Mouse (Mus musculus) stomach, embryonic 16.5 days (tissue): ENCODE measurements around the gene Tent5c. TPM values are rescaled to one million over a fixed set of nuclear protein-coding genes. Genes with fewer than 3 reads are reported as not detected.

Source experiments
- ATAC-seq: fragments of 200-750 bp; cut with Nextera tagmentation; 2 replicates; pipeline ENCODE4 v1.8.0; 2017; ENCODE audit warnings: moderate number of reproducible peaks, moderate TSS enrichment; ENCODE audit not compliant: insufficient read depth, low FRiP score
- H3K27ac ChIP-seq: fragments of 300-500 bp; sonication (generic); 2 replicates; pipeline ENCODE4 v1.5.1; 2014; ENCODE audit warnings: low read length
- H3K27me3 ChIP-seq: fragments of 300-500 bp; sonication (generic); 2 replicates; pipeline ENCODE4 v1.6.1; 2014; ENCODE audit warnings: low read length, control low read depth, mixed read lengths; ENCODE audit not compliant: control insufficient read depth, insufficient read depth
- H3K36me3 ChIP-seq: fragments of 300-500 bp; sonication (generic); 2 replicates; pipeline ENCODE4 v1.6.1; 2014; ENCODE audit warnings: low read length; ENCODE audit not compliant: control insufficient read depth, insufficient read depth
- H3K4me1 ChIP-seq: fragments of 300-500 bp; sonication (generic); 2 replicates; pipeline ENCODE4 v1.6.1; 2014; ENCODE audit warnings: low read length, control low read depth, mixed read lengths; ENCODE audit not compliant: control insufficient read depth, insufficient read depth
- H3K4me2 ChIP-seq: fragments of 300-500 bp; sonication (generic); 2 replicates; pipeline ENCODE4 v1.6.1; 2014; ENCODE audit warnings: low read depth, low read length, mixed read lengths
- H3K4me3 ChIP-seq: fragments of 300-500 bp; sonication (generic); replicated peaks from 2 replicates; pipeline ENCODE4 v1.5.1; 2014; ENCODE audit warnings: mild to moderate bottlenecking, low read length
- H3K9ac ChIP-seq: fragments of 300-500 bp; sonication (generic); 2 replicates; pipeline ENCODE4 v1.6.1; 2014; ENCODE audit warnings: low read length
- H3K9me3 ChIP-seq: fragments of 300-500 bp; sonication (generic); replicated peaks from 2 replicates; pipeline ENCODE4 v1.6.1; 2016; ENCODE audit warnings: low read length, control low read depth; ENCODE audit not compliant: control insufficient read depth
- WGBS: fragments of 180-500 bp; shearing (Covaris S2); extraction: QIAGEN DNeasy Blood & Tissue Kit; methylation state at CpG from one replicate; pipeline ENCODE4 v1.1.7; 2014; 5-methylcytosine and 5-hydroxymethylcytosine counted together
- polyA plus RNA-seq: library from polyadenylated mRNA; unstranded; fragments of >200 nt; fragmentation: Nextera tagmentation; extraction: Ambion mirVana; gene quantifications from 2 replicates; pipeline ENCODE4 v1.2.1, GENCODE M21; 2015

Tent5c gene
- polyA plus RNA-seq, 1 experiment from 2014 or later, result 21.5 TPM

DNA sequence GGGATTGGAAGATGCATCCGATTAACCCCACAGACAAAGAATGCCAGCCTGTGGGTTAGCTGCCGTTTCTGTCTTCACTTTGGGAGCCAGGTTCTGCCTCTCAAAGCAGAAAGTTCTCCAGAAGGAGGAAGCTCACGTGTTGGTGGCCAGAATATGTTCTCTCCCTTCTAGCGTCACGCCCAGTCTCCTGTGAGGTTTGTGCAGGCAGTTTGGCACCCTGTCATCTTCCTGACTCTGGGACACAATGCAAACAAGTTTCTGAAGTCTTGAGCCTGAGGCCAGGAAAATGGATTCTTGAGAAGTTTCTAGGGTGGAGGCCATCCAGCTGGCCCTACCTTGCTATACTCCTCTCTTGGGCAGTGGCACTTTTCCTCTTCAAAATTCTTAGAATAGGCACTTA, 5.8 kb upstream of the Tent5c start:
- Histone ChIP-seq H3K9ac (no peak overlapping the region), H3K36me3 (no peaks in the 10 kb centered on the region), H3K4me1 (peaks cover 7% of the 10 kb centered on the region; the same call in 1 of the 2 replicates), H3K27ac (no peak overlapping the region), H3K4me3 (no peak overlapping the region), H3K27me3 (no peaks in the 10 kb centered on the region), H3K9me3 (no peaks in the 10 kb centered on the region), H3K4me2 (no peak overlapping the region)
- ATAC-seq, result no peak
- WGBS, result 84% methylated on average over 5 of the region's 5 CpGs

DNA sequence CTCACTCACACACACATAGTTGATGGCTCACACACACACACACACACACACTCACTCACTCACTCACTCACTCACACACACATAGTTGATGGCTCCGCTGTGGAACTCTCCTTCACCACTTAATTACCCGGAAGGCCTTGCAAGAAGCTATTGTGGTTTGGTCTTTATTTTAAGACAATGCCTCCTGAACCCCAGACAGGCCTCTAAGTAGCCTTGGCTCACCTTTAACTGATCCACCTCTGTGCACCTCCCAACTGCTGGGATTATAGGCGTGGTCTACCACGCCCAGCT, 831 bp upstream of the Tent5c start:
- Histone ChIP-seq H3K4me1 (peaks cover 14% of the 10 kb centered on the region), H3K4me3 (peak overlapping the region; percentile 79), H3K4me2 (peak overlapping the region; percentile 98), H3K36me3 (no peaks in the 10 kb centered on the region), H3K9ac (0 out of 2 replicates have a peak overlapping the region, but pooled peaks have one; percentile 78), H3K27ac (no peak overlapping the region), H3K9me3 (no peaks in the 10 kb centered on the region), H3K27me3 (0 out of 2 replicates have a peak, but pooled peaks cover 3% of the 10 kb centered on the region)
- no peak for ATAC-seq
- WGBS, result 25% methylated on average over 4 of the region's 4 CpGs

DNA sequence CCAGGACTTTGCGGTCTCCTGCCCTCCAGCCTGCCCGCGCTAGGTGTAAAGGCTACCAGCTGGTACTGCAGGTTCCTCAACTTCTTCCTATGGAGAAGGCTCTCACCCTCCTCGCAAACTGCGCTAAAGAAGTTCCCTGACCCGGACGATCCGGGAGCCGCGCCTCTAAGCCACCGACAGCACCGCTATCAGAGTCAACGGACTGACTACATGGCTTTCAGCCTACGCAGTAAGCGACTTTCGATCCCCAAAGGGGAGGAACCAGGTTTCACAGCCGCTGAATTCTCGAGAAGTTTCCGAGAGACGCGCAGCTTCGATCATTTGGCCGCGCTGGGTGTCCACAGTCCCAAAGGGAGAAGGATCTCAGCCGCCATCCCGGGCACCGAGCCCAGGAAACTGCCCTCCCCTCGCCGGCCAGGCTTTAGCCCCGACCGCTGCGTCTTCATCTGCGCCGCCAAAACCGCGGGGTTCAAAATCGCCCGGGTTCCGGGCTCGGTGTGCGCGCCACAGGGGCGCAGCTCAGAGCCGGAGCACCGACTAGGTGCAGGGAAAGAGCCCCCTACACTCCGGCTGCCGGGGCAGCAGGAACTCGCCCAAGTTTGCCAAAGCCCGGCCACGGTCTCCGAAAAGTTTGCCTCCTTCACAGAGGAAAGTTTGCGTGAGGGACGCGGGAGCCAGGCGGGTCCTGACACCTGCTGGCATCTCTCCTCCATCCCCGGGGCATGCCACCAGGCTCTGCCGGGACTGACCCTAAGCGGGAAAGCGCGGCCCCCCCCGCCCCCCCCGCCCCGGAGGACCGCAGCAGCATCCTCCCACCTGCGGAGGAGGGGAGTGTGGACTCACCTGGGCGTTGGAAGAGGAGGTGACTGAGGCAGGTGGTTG, 632 bp downstream of the Tent5c start:
- ATAC-seq, result peak; percentile 8
- Histone ChIP-seq H3K27me3 (0 out of 2 replicates have a peak, but pooled peaks cover 3% of the 10 kb centered on the region), H3K27ac (no peak overlapping the region; the same call in 1 of the 2 replicates), H3K4me2 (peak overlapping the region; percentile 98), H3K4me1 (peaks cover 14% of the 10 kb centered on the region), H3K9me3 (no peaks in the 10 kb centered on the region), H3K36me3 (no peaks in the 10 kb centered on the region), H3K4me3 (peak overlapping the region; percentile 79), H3K9ac (peak overlapping the region; percentile 75)
- WGBS, result under 1% methylated on average over 63 of the region's 66 CpGs

DNA sequence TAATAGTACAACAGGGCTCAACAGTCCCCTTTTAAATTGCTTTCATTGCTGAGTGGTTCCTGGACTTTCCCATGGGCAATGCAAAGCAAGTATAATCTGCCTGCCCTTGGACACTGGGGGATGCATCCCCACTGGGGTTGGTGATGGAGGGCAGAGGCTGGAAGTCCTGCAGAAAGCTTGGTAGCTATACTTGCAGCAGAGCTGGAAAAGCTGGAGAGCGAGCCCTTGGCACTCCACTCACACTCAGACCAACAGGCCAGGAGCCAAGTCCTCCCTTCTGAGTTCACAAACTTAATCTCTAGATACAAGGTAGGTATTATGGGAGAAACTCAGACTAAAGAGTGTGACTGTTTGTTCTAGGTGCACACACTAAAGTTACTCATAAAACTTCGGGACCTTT, 2.1 kb downstream of the Tent5c start:
- WGBS, result 63% methylated on average over 2 of the region's 2 CpGs
- peaks cover 14% of the 10 kb centered on the region for H3K4me1 ChIP-seq
- H3K4me3 ChIP-seq, result peak overlapping the region; percentile 79; the same call in 1 of the 2 replicates
- no peaks in the 10 kb centered on the region for H3K36me3 ChIP-seq
- H3K9ac ChIP-seq, result no peak overlapping the region
- 0 out of 2 replicates have a peak, but pooled peaks cover 3% of the 10 kb centered on the region for H3K27me3 ChIP-seq
- no peaks in the 10 kb centered on the region for H3K9me3 ChIP-seq
- no peak for ATAC-seq
- H3K4me2 ChIP-seq, result no peak overlapping the region
- H3K27ac ChIP-seq, result no peak overlapping the region

DNA sequence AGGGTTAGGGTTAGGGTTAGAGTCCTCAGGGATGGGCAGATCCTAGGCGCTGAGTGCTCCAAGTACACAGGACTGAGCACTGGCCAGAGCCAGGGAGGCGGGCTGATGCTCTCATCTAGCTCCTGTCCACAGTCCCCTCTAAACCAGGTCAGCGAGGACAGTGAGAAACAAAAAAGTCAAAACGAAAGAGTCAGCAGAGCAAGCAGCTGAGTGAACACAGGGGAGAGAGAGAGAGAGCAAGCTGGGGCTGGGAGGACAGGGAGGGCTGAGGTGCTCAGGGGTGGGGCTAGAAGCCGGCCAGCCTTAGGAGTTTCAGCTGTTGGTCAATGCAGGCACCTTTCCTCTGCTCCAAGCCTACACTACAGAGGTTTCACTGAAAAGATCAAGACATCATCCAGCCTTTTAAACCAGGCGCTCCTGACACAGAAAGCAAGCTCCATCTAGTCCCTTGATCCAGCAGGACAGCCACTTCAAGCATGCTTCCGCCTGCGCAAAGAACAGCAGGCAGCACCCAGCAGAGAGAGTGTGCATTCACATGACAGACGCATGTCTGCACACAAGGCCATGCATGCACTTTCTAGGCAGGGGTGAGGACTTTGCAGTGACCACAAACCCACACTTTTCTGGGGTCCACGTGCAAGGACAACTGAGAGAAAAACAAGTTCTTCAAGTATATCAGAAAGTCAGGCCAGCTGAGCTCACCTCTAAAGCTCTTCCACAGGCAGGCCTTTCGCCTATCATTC, 3.6 kb downstream of the Tent5c start:
- WGBS, result 54% methylated on average over 11 of the region's 11 CpGs
- Histone ChIP-seq H3K4me1 (peaks cover 13% of the 10 kb centered on the region), H3K9ac (peak overlapping the region; percentile 40; the same call in 1 of the 2 replicates)

DNA sequence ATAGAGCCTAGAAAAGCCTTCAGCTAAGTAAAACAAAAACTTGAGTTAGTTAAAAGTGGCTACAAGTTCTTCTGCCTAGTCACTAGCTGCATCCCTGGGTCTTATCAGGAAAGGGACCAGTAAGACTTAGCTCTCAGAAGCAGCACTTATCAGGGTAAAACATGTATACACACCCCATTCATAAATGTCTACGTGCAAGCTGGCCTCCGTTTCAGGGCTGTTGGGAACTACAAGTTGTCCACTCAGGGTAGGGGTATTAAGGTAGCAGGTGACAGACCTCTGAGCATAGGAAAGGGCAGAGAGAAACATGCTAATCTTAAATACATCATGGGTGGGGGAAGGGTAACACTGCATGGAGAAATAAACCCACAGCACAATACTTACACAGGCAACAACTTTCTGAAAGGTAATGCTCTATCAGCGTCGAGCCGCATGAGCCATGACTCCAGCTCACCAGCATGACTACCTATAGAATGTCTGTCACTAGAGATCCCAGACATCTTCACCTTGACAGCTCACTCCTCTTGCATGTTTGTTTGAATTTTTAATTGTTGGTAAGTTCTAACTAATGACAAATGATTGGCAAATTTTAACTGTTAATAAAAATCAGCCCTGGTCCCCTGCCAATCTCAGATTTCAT, 6.0 kb downstream of the Tent5c start:
- H3K9me3 ChIP-seq, result no peaks in the 10 kb centered on the region
- H3K36me3 ChIP-seq, result no peaks in the 10 kb centered on the region
- H3K9ac ChIP-seq, result no peak overlapping the region
- WGBS, result 65% methylated on average over 5 of the region's 5 CpGs
- H3K4me1 ChIP-seq, result peaks cover 5% of the 10 kb centered on the region; the same call in 1 of the 2 replicates
- no peak overlapping the region for H3K4me3 ChIP-seq
- 0 out of 2 replicates have a peak, but pooled peaks cover 3% of the 10 kb centered on the region for H3K27me3 ChIP-seq
- H3K27ac ChIP-seq, result peak overlapping the region; percentile 25; the same call in 1 of the 2 replicates
- no peak overlapping the region for H3K4me2 ChIP-seq
- peak; percentile 42; the same call in 1 of the 2 replicates for ATAC-seq

More for the DNA sequence above, 3.6 kb downstream of the Tent5c start:
- no peaks in the 10 kb centered on the region for H3K9me3 ChIP-seq
- H3K27me3 ChIP-seq, result 0 out of 2 replicates have a peak, but pooled peaks cover 3% of the 10 kb centered on the region
- no peak overlapping the region for H3K27ac ChIP-seq
- ATAC-seq, result no peak
- H3K4me2 ChIP-seq, result no peak overlapping the region
- no peak overlapping the region; the same call in 1 of the 2 replicates for H3K4me3 ChIP-seq
- H3K36me3 ChIP-seq, result no peaks in the 10 kb centered on the region

DNA sequence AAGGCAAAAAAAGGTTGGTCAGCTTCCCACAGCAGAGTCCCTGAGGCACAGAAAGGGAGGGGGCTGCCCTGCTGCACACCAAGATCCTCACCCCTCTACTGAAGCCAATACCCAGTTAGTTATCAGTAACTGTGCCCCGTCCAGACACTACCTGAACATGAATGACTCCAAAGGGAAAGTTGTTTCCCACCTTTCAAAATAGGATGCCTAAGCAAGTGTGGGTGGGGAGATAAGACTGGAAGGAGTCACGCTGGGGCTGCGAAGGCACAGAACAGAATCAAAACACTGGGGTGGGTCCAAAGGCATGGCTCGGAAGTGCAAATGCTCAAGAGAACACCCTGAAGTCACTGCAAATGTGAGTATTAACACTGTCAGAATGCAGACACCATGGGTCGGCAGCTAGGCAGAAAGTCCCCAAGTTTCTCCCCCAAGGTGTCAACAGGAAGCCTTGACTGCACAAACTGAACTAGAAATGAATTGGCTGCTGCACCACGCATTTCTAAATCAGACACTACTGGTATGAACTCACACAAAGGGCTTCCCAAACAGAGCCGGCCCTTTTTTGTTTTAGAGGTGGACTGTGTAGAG, 6.7 kb downstream of the Tent5c start:
- H3K27ac ChIP-seq, result peak overlapping the region; percentile 25
- H3K4me1 ChIP-seq, result no peaks in the 10 kb centered on the region; the same call in 1 of the 2 replicates
- no peaks in the 10 kb centered on the region for H3K36me3 ChIP-seq
- 44% methylated on average over 7 of the region's 7 CpGs for WGBS
- no peak overlapping the region for H3K9ac ChIP-seq
- H3K4me3 ChIP-seq, result no peak overlapping the region
- H3K9me3 ChIP-seq, result no peaks in the 10 kb centered on the region
- 0 out of 2 replicates have a peak, but pooled peaks cover 3% of the 10 kb centered on the region for H3K27me3 ChIP-seq
- no peak overlapping the region for H3K4me2 ChIP-seq
- peak; percentile 63 for ATAC-seq

DNA sequence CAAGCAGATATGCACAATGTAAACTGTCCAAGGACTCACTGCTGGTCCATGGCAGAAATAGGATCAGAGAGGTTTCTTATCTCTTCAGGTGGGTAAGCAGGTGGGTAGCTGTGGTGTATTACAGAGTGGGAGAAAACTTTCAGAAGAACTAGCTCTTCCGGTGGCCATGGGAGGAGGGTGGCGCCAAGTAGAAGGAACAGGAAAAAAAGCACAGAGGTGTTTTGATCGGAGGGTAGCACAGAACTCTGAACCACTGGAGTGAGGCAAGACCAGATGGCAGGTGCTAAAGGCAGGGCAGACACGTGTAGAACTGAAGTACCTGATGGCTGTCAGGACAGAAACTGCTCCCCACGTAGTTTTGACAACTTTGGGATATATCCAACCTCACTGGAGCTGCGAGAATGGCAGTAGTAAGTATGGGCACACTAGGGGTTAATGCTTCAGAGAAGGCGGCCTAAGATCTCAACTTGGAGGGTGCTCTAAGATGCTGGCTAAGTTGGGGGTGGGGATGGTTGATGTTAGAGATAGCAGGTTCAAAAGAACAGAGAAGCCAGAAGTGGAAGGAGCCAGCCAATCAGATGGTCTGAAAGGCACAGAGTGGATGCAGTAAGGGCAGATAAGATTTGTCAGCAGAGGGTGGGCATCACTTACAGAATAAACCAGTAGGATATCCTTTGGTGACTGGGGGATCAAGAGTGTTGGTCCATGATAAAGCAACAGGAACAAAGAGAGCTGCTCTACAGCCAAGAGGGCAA, 8.7 kb downstream of the Tent5c start:
- Histone ChIP-seq H3K9ac (no peak overlapping the region), H3K27ac (no peak overlapping the region), H3K4me1 (no peaks in the 10 kb centered on the region; the same call in 1 of the 2 replicates), H3K36me3 (no peaks in the 10 kb centered on the region), H3K9me3 (no peaks in the 10 kb centered on the region), H3K4me3 (no peak overlapping the region), H3K4me2 (no peak overlapping the region), H3K27me3 (no peaks in the 10 kb centered on the region)
- ATAC-seq, result no peak
- WGBS, result 74% methylated on average over 7 of the region's 7 CpGs
